Mouse (Mus musculus) gastrocnemius, postnatal 14 days (tissue): ENCODE results near the gene Ibsp. TPM values are rescaled to one million over a fixed set of nuclear protein-coding genes. Genes with fewer than 3 reads are reported as not detected.

Source experiments
- DNase-seq: peaks from one replicate; pipeline ENCODE4 v3.0.0; 2021; ENCODE audit warnings: mixed read lengths
- intact Hi-C: fragments of 180-260 bp; cut with DNase I; formaldehyde crosslinking; loops from one replicate; pipeline ENCODE4 v1.15.1; 2025; ENCODE audit warnings: low total_unique reads
- microRNA-seq, 2 experiments: library from miRNA; unstranded; fragments of <30 nt; microRNA quantifications; one replicate each; pipeline ENCODE4 v1.2.0; 2021
- total RNA-seq, 2 experiments: library from RNA; stranded (reverse); gene quantifications; 2 replicates each; pipeline ENCODE4 v1.2.3; 2021

The Ibsp gene
- total RNA-seq, 2 experiments from 2014 or later: not detected

DNA sequence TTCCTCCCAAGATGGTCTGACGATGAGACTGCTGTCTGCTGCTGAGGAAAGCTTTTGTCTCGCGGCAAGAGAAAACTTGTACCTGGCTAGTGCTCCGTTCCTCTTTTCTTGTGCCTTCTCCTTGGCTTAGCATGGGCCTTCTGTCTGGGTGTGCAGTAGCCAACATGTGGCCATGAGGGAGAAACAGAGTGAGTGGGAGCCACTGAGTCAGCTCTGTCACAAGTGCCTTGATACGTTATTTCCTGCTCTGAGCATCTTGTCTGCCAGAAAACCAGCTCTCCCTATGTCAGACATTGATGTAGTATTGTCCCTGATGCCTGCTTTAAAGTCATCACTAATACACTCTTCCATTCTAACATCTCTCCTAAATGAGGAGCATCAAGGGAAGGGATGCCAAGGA, 40.0 kb downstream of the Ibsp start:
- no peak for DNase-seq
- intact Hi-C loops: loop anchor here (2.0 to 10.0 kb wide), 2 partner anchors 120 to 334 kb away; no protein-coding TSS in a partner anchor

GRCm38 (mm10) chr5:104339706-104340512, 40.9 kb downstream of the Ibsp start:
- intact Hi-C loops: loop anchor here (2.0 to 10.0 kb wide), 2 partner anchors 121 to 335 kb away; no protein-coding TSS in a partner anchor
- DNase-seq: no peak

- intact Hi-C loops: no loop called here
- no peak for DNase-seq
Observed at GRCm38 (mm10) chr5:104340513-104340829, 41.5 kb downstream of the Ibsp start.

- DNase-seq: no peak
- intact Hi-C loops: no loop called here
Observed at GRCm38 (mm10) chr5:104342881-104343280, 43.9 kb downstream of the Ibsp start.

GRCm38 (mm10) chr5:104344526-104345240, 45.7 kb downstream of the Ibsp start:
- no peak for DNase-seq
- intact Hi-C loops: loop anchor here (5.0 kb wide), 2 partner anchors 88 to 103 kb away; no protein-coding TSS in a partner anchor

DNA sequence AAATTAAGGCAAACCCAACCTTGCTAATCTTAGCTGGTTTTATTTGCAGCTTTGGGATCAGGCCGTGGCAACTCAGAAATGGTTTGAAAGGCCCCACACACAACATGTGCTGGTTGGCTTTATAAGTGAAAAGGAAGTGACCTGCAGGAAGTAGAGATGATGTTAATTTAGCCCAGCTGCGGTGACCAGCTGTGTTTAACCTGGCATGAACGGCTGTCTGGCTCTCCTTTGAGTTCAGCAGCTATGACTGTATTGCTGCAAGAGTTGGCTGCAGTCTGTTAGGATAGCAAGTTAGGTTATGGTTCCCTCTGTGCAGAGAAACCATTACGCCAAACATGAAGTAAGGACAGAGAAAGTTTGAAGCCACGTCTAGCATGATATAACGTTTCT, 46.3 kb downstream of the Ibsp start:
- DNase-seq: no peak
- intact Hi-C loops: loop anchor here (5.0 kb wide), 2 partner anchors 87 to 102 kb away; no protein-coding TSS in a partner anchor

- intact Hi-C loops: no loop called here
- DNase-seq: no peak
Observed at GRCm38 (mm10) chr5:104351041-104351440, 52.1 kb downstream of the Ibsp start.

DNA sequence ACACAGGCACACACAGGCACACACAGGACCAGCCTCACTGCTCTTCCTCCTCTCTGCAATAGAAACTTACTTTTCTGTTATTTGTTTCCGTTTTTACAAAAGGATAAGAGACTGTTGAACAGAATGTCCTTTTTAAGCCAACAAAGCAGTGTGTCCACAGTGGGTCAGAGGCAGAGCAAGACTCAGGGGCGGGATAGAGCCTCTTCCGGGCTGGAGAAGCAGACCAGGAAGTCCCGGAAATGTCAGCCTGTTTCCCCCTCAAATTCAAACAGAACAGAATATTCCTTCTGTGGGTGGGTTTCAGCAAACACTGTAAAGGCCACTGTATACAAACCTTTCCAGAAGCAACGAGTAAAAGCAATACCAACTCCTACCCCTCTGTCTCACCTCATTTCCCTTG, 52.9 kb downstream of the Ibsp start:
- intact Hi-C loops: no loop called here
- DNase-seq: no peak

DNA sequence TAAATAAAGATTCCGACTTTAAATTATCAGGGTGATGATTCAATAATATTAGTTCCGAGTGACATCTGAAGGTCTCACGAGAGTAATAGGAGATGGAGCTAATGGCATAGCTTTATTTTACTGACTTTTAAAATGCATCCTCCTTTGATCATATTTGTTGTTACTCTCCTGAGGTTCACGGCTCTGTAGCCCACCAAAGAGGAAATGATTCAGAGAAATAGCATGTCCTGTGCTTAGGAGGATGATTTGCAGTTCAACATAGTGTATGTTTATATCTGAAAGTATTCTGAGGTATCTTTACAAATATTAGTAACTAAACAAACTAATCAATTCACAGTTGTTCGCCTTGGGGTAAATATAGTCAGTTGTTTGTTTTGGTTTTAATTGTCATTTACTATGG, 58.6 kb downstream of the Ibsp start:
- intact Hi-C loops: no loop called here
- DNase-seq: no peak

DNA sequence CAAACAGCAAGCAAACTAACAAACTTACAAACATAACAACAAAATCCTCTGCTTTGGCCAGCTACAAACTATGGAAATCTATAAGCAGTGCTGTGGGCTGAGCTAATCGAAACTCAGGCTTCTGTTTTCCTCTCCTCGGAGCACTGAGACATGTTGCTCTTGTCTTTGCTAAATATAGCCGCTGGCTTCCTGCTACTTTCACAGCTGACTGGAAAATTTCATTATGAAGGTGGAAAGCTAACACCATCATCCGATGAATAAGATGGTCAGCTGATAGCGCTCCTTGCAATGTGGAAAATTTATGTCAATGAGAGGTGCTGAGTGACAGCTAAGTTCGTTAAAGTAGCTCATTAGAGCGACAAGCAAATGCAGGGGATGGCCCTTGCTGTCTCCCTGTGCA, 59.6 kb downstream of the Ibsp start:
- no peak for DNase-seq
- intact Hi-C loops: no loop called here

DNA sequence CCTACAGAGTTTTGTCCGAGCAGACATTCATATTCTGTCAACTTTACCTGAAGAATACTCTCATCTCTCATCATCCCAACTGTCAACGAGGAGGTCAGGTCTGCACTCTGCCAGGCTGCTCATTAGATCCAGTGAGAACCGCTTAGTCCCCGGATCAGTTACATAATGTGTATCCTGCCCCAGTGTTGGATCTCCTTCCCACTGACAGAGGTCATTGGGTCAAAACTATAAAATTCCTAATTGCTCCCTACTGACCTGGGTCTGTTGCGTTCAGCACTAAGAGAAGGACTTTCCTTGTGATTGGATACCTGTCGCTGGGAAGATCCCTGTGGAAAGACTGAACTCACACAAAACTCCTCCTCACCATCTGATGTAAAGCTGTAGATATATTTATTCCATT, 60.3 kb downstream of the Ibsp start:
- intact Hi-C loops: no loop called here
- DNase-seq: no peak

Small RNAs within 50 kb of the gene (microRNA-seq; reads per million reads assigned to microRNA genes)
- 0 reads per million in 2 experiments for gene Gm23616

Other genes with a start within 250 kb of the Ibsp start
- not detected for gene Gm17660, start 221.6 kb upstream of the Ibsp start, total RNA-seq
- gene Sparcl1, start 185.4 kb upstream of the Ibsp start, total RNA-seq: 100 to 1,000 TPM; 243 to 252 TPM
- gene Dspp, start 128.5 kb upstream of the Ibsp start, total RNA-seq: not detected
- 1 to 10 TPM; 2.7 to 4.2 TPM for gene Dmp1, start 96.6 kb upstream of the Ibsp start, total RNA-seq
- gene Mepe, start 26.2 kb downstream of the Ibsp start, total RNA-seq: not detected
- 1 to 10 TPM in 1 of 2 experiments, under 1 TPM in 1; 0.58 to 4.2 TPM for gene Spp1, start 135.9 kb downstream of the Ibsp start, total RNA-seq
- 10 to 100 TPM; 19.6 to 21.1 TPM for gene Pkd2, start 160.3 kb downstream of the Ibsp start, total RNA-seq
- 1 to 10 TPM; 3.5 to 4.2 TPM for gene BC005561, start 209.2 kb downstream of the Ibsp start, total RNA-seq